Mouse (Mus musculus) small intestine, adult 2 months (tissue): ENCODE results near the gene Pold4.

Experiments
- CTCF ChIP-seq: fragments of 200-500 bp; IDR thresholded peaks from 2 replicates; pipeline ENCODE4 v1.5.1; 2012; ENCODE audit warnings: low read depth, mild to moderate bottlenecking, control low read depth, inconsistent platforms, low read length, moderate library complexity, mixed read lengths; ENCODE audit not compliant: insufficient replicate concordance, insufficient read length; ENCODE audit errors: extremely low read depth
- POLR2A ChIP-seq: fragments of 200-500 bp; IDR thresholded peaks from 2 replicates; pipeline ENCODE4 v1.6.1; 2012; ENCODE audit warnings: low read depth, mild to moderate bottlenecking, control low read depth, inconsistent platforms, low read length, moderate library complexity

GRCm38 (mm10) chr19:4184976-4185975 is 46.4 kb upstream of the Pold4 start:
- TF ChIP-seq POLR2A = no peak
- no peak for TF ChIP-seq CTCF
